Mouse (Mus musculus): ENCODE measurements around the gene Acot7.

- TF ChIP-seq E2F4 (IDR thresholded peaks at IDR 0.05; ENCODE audit: insufficient read depth) (no peak), MAX (IDR thresholded peaks at IDR 0.05; ENCODE audit: low read depth) (no peak), POLR2A (IDR thresholded peaks at IDR 0.05; ENCODE audit: insufficient read length, low read depth) (no peak), USF1 (IDR thresholded peaks at IDR 0.05; ENCODE audit: low read depth) (no peak)
These were observed 120.9 kb downstream of the Acot7 start for GRCm38 (mm10) chr4:152298836-152299235.

All from myocyte (in vitro differentiated cells).